Mouse (Mus musculus) megakaryocyte, embryonic 14.5 days (primary cell): ENCODE data around the gene Myom3.

Experiments
- FLI1 ChIP-seq: IDR thresholded peaks from 2 replicates; pipeline ENCODE4 v1.6.1; 2012; ENCODE audit warnings: low read length, inconsistent platforms, mixed read lengths
- GATA1 ChIP-seq: IDR thresholded peaks from 3 replicates; pipeline ENCODE4 v1.6.1; 2012; ENCODE audit warnings: mixed read lengths, low read length, inconsistent platforms, borderline replicate concordance

GRCm38 (mm10) chr4:135764700-135765099 lies 5.2 kb downstream of the Myom3 start:
- TF ChIP-seq GATA1, result no peak
- no peak for TF ChIP-seq FLI1
